Mouse (Mus musculus): ENCODE results near the gene Spata18.

The Spata18 gene

DNA sequence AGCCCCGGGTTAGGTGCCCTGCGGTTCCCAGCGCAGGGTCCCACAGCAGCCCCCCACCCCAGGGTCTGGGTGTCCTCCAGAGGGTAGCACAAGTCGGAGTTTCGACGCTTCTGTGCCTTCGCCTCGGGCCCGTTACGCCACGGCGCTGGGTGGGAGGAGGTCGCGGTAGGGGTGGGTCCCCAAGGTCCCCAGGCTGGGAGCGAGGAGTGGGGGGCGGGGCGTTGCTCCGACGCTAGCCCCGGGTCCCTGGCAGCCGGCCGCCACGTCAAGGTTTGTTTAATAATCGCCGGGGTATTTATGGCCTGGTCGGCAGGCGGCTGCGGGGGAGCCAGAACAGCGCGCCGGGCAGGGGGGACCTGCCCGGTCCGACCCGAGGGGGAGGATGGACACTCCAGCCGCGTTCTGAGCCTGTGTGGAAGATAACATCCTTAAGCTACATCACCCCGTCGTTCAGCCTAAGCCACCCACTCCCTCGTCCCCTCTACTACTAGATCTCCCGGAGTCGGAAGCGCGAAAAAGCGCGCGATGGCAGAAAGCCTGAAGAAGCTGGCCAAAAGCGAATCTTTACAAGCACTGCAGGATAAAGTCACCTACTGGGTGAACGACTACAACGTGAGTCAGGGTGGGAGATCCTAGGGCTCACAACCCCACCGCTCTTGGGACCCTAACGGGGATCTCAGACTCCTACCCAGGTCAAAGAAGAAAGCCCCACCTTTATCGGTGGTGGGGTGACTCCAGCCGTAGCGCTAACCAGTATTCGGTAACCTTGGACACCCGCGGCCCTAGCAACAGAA, at the start of gene Spata18:
Gene Spata18, plus strand, starts transcription at position 319 of the 794 bp plus-strand sequence.
- DNase-seq (ENCODE audit: inconsistent ontology term) = peak; percentile 54

- DNase-seq (ENCODE audit: inconsistent ontology term) = no peak
Measured at GRCm38 (mm10) chr5:73602865-73603264, 48.3 kb upstream of the Spata18 start.

DNA sequence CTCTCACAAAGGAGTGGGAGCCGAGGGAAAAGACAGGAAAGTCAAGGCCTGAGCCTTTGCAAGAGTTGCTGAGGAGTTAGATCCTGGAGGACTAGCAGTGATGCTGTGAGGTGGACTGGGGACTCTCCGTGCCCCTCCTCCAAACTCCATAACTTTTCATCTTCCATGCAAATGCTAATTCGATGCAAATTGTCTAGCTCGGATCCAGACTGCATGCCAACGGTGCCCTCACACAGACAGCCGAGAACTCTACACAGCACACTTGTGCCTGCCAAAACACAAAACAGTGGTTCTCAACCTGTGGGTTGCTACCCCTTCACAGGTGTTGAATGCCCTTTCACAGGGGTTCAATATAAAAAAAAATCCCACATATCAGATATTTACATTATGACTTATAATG, 46.6 kb upstream of the Spata18 start:
- DNase-seq (ENCODE audit: inconsistent ontology term) = no peak

DNA sequence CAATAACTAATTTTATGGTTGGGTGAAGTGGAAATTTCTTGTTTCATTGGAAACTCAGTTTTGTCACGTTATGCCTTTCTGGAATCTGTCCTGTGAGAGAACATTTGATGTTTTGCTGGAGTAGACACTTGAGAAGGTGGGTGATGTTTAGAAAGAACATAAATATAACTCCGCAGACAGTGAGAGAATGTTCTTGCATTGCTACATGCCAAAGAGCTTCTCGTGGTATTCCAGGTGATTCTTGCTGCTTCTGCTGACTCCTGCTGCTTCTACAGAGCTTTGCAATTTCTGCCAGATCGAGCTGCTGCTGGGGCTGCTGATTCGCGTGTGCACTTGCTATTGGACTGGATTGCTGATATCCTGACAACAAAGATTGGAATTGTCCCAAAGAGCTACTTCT, 46.2 kb upstream of the Spata18 start:
- no peak for DNase-seq (ENCODE audit: inconsistent ontology term)

GRCm38 (mm10) chr5:73611071-73611470, 40.1 kb upstream of the Spata18 start:
- DNase-seq (ENCODE audit: inconsistent ontology term) = no peak

- no peak for DNase-seq (ENCODE audit: inconsistent ontology term)
Measured at GRCm38 (mm10) chr5:73613296-73613695, 37.9 kb upstream of the Spata18 start.

- no peak for DNase-seq (ENCODE audit: inconsistent ontology term)
Measured at GRCm38 (mm10) chr5:73615211-73615610, 36.0 kb upstream of the Spata18 start.

- DNase-seq (ENCODE audit: inconsistent ontology term) = no peak
Measured at GRCm38 (mm10) chr5:73618969-73619368, 32.2 kb upstream of the Spata18 start.

DNA sequence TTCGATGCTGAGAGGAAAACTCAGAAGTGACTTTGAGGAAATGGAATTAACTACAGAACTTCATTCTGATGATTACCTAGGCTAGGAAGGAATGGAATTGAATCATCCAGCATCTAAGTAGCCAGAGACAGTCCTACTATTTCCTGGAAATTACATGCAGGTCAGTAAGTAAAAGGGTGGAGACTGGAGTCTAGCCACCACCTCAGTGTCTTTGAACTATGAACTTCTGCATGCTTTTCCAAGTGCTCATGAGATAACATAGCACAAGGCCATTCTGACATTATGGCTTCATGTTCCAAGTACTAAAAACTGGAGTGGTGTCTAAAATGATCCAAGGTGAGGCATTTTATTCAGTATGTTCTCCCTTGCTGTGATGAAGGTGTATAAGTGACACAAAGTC, 25.7 kb upstream of the Spata18 start:
- no peak for DNase-seq (ENCODE audit: inconsistent ontology term)

- no peak for DNase-seq (ENCODE audit: inconsistent ontology term)
Measured at GRCm38 (mm10) chr5:73626842-73627241, 24.3 kb upstream of the Spata18 start.

GRCm38 (mm10) chr5:73627559-73627958, 23.6 kb upstream of the Spata18 start:
- DNase-seq (ENCODE audit: inconsistent ontology term) = no peak

- no peak for DNase-seq (ENCODE audit: inconsistent ontology term)
Measured at GRCm38 (mm10) chr5:73627991-73628390, 23.2 kb upstream of the Spata18 start.

- DNase-seq (ENCODE audit: inconsistent ontology term) = no peak
Measured at GRCm38 (mm10) chr5:73630141-73630540, 21.0 kb upstream of the Spata18 start.

DNA sequence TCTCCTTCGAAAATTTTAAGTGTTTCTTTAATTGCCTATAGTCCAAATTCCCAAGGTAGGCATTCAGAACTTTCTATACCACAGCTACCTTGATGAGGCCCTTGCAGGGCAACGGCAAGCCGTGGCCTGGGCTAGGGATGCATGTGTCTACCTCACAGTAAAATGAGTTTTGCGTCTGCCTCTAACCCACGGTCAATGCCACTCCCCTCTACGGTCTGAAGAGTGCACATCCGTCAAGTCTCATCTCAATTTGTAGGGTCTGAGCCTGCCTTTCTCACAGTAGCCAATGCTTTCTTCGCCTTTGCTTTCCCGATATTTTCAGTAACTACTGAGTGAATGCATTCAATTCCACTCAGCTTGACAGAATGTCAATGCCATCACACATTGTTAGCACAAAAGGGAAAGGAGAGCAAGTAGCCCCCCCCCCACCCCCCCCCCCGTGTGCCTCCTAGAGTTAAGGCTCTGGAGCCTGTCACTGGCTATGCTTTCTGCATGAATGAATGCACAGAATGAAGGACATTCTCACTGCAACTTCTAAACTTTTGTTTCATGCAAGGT, 20.1 kb upstream of the Spata18 start:
- peak; percentile 56 for DNase-seq (ENCODE audit: inconsistent ontology term)

- DNase-seq (ENCODE audit: inconsistent ontology term) = no peak
Measured at GRCm38 (mm10) chr5:73632291-73632690, 18.9 kb upstream of the Spata18 start, which contains the start of gene Lrrc66. Lrrc66 (minus strand) TSS chr5:73632526.

DNA sequence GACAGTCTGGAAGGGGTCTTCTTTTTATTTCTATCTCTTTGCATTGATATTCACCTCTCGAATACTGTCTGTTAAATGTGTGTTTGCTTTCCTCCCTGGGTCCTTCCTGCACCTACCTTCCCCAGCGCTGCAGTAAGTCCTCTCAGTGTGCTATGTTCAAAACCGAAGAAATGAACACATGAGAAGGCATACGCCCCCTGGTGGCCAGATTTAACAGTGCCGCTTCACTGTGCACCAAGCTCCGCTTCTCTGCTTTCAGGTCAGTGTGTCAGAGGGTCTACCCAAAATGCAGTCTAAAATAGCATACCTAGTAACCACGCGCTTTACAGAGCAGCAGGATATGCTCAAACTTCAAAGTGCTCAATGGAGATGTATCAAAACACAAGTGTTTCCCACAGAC, 18.0 kb upstream of the Spata18 start:
- no peak for DNase-seq (ENCODE audit: inconsistent ontology term)

DNA sequence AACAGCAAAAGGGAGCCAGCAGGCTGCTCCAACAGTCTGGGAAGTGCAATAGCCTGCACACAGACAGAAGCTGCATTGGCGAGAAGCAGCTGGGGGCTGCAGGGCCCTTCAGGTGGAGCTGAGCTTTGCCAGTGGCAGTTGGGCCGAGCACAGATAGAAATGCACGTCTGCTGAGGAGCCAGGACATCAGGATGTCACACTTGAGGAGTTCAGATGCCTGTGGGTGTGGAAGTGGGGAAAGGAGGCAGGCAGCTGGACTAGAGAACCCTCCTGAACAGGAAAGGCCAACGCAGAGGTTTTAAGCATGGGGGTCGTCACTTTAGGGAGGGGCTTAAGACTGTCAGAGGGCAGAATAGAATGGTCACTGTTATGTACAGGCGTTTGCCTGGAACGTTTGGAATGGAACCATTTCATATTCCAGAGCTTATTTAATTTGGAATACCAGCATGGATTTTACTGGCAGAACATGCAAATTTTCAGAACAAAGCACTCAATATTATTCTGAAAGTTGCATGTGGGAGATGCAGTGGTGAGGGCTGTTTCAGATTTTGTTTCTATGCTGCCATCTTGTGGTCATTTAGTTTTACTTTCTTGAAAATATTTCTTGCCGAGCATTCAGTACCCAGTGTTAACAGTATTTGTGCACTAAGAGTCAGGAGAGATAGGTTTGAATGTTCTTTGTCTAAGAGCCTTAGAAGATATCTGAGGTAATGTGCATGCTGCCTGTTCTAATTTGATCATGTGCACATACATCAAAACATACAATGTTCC, 13.7 kb upstream of the Spata18 start:
- DNase-seq (ENCODE audit: inconsistent ontology term) = peak; percentile 44

GRCm38 (mm10) chr5:73641058-73641457, 10.1 kb upstream of the Spata18 start:
- no peak for DNase-seq (ENCODE audit: inconsistent ontology term)

DNA sequence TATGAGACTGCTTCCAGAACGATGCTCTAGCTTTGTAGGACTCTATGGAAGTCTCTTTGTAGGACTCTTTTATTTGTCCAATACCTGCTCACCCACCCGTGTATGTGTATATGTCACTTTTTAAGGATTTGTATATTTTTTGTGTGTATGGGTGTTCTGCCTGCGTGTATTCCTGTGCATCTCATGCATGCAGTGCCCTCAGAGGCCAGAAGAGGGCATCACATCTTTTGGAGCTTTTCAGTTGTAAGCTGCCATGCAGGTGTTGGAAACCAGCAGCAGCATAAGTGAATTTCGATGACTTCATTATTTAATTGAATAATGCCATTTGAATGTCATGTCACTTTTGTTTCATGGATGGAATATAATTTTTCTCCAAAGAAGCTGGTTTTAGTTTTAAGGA, 9.1 kb upstream of the Spata18 start:
- no peak for DNase-seq (ENCODE audit: inconsistent ontology term)

GRCm38 (mm10) chr5:73647261-73647900, 3.8 kb upstream of the Spata18 start, which contains the start of gene Sgcb:
Sgcb (minus strand) TSS chr5:73647790.
- peak; percentile 89 for DNase-seq (ENCODE audit: inconsistent ontology term)

- DNase-seq (ENCODE audit: inconsistent ontology term) = no peak
Measured at GRCm38 (mm10) chr5:73650365-73650964, 714 bp upstream of the Spata18 start.

GRCm38 (mm10) chr5:73651855-73652201, 649 bp downstream of the Spata18 start:
- no peak for DNase-seq (ENCODE audit: inconsistent ontology term)
